Mouse (Mus musculus): ENCODE results near the gene Gse1.

The Gse1 gene

DNA sequence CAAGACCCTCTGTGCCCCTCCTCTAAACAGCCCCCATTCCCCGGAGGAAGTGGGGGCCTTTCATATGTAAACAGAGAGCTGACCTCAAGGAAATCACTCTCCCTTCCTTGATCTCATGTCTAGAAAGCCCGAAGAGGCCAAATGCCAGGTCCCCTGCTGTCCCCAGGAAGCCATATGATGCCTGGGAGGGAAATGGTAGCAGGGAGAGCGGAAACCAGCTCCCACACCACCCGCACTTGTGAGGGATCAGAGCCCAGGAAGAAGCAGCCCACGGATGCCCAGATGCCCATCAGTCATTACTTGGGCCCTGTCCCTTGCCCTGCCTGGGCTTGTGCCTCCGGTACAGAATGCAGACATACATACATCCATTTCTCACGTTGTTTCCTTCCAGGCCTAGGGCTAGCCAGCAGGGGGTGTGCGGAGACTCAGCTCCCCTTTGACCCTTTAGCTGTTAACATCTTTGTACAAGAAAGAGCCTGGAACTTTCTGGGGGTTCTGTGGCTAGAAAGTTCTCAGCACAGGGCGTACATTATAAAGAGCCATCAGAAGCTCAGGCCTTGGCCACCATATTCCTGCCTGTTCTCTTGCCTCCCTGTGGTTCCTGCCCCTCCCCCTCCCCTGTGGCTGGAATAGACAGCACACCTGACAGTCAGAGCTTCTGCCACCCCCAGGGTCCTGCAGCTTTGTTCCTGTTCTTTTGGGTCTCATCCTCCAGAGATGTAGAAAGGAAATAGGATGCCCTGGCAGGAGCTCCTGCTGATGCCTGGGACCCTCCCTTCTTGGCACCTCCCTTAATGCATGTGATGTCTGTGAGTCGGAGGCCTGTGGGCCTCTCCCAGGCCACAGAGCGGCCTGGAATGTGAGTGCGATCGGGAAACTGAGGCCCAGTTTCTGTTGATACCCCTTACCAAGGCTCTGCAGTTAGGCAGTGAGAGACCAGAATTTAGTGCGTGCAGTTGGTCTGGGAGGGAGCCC is 180.3 kb downstream of the Gse1 start:
- ChIA-PET CTCF (interaction anchor here (0.6 to 3.1 kb wide), 81 partner anchors 8 to 202 kb away, joined by 3 to 29 read pairs (median 4); partner anchors contain the start of gene Gins2 (in 1 of the 4)), POLR2A (interaction anchor here in 3 of 4 experiments (0.6 to 2.9 kb wide), 74 partner anchors 8 to 265 kb away, joined by 3 to 29 read pairs (median 4); partner anchors contain the start of gene Gins2 (in 1 of the 3))

- ChIA-PET POLR2A (interaction anchor here in 2 of 4 experiments (0.9 to 2.5 kb wide), 21 partner anchors 7 to 153 kb away, joined by 3 to 29 read pairs (median 6); no protein-coding TSS in a partner anchor), CTCF (interaction anchor here (0.6 to 2.2 kb wide), 15 partner anchors 15 to 187 kb away, joined by 3 to 29 read pairs (median 7); no protein-coding TSS in a partner anchor)
These were observed 181.2 kb downstream of the Gse1 start for GRCm38 (mm10) chr8:120409371-120410013.

GRCm38 (mm10) chr8:120411059-120411458 is 182.8 kb downstream of the Gse1 start:
- POLR2A ChIA-PET = interaction anchor here in 3 of 4 experiments (0.6 to 1.5 kb wide), 7 partner anchors 76 to 192 kb away, joined by 3 to 5 read pairs (median 3); no protein-coding TSS in a partner anchor
- CTCF ChIA-PET = interaction anchor here (0.6 to 1.2 kb wide), 7 partner anchors 13 to 183 kb away, joined by 3 to 9 read pairs (median 3); no protein-coding TSS in a partner anchor

- CTCF ChIA-PET = interaction anchor here (0.5 to 1.1 kb wide), 6 partner anchors 13 to 359 kb away, joined by 3 read pairs; partner anchors contain the start of genes Cox4i1 (in 1 of the 4), Emc8 (in 1 of the 4) and Gm27021 (in 1 of the 4)
These were observed 183.6 kb downstream of the Gse1 start for GRCm38 (mm10) chr8:120411862-120412261.

GRCm38 (mm10) chr8:120412357-120412756 is 184.1 kb downstream of the Gse1 start:
- ChIA-PET CTCF (interaction anchor here in 3 of 4 experiments (0.5 to 3.2 kb wide), 5 partner anchors 8 to 359 kb away, joined by 3 to 12 read pairs (median 3); partner anchors contain the start of genes Cox4i1 (in 1 of the 3), Emc8 (in 1 of the 3) and Gm27021 (in 1 of the 3)), POLR2A (interaction anchor here in 2 of 4 experiments (0.8 to 1.5 kb wide), 5 partner anchors 16 to 190 kb away, joined by 3 to 4 read pairs (median 3); no protein-coding TSS in a partner anchor)

More at GRCm38 (mm10) chr8:120411862-120412261, 183.6 kb downstream of the Gse1 start:
- POLR2A ChIA-PET = interaction anchor here in 2 of 4 experiments (1.0 to 1.5 kb wide), 3 partner anchors 16 to 191 kb away, joined by 3 to 4 read pairs (median 3); no protein-coding TSS in a partner anchor

DNA sequence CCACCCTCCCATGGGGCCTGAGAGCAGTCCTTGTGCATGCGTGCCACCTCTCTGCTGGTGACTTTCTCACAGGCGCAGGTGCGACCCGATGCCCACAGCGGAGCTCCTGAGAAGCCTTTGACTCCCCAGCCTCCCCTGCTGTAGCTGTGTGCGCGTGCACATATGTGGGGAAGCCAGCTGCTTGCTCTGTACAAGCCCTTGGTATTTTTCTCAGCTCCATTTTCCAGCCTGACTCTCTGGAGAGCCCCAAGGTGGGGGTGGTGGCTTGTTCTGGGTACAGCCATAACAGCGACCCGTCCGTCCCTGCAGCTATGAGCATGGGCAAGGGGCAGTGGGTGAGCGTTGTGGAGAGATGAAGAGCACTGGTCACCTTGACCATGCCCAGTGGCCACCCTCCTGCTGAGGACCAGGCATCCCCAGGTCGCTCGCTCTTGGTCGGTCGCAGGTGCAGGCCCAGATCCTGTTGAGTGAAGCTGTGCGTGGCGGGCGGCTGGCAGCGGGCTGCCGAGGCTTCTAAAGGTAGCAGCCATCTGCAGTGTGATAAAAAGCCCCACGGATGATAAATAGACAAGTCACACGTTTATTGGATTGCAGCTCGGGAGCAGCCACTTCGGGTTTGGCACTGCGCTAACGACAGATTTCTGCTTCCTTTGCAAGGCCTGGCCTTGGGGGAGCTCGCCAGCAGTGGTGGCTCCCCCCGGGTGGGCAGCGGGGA is 184.8 kb downstream of the Gse1 start:
- ChIA-PET POLR2A (interaction anchor here in 2 of 4 experiments (0.8 to 1.2 kb wide), 5 partner anchors 26 to 120 kb away, joined by 3 read pairs; no protein-coding TSS in a partner anchor), CTCF (interaction anchor here (0.5 to 3.2 kb wide), 12 partner anchors 8 to 122 kb away, joined by 3 to 12 read pairs (median 3); no protein-coding TSS in a partner anchor)

DNA sequence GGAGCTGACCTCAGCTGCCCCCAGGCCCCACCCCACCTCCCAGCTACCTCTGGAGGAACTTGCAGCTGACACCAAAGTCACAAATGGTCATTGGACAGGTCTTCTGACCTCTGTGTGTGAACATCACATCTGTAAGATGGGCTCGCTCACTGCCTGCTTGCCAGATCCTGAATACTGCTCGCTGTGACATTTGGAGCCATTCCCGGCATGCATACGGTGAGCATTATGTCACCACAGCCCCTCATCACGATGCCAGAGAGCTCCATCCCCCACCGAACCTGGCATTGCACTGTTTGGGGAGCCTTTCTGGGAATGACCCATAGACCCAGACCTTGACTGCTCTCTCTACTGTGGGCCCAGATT is 185.4 kb downstream of the Gse1 start:
- CTCF ChIA-PET = interaction anchor here (0.5 to 3.2 kb wide), 10 partner anchors 9 to 122 kb away, joined by 3 to 12 read pairs (median 3); no protein-coding TSS in a partner anchor
- POLR2A ChIA-PET = interaction anchor here in 2 of 4 experiments (1.0 to 1.2 kb wide), 3 partner anchors 26 to 119 kb away, joined by 3 read pairs; no protein-coding TSS in a partner anchor

DNA sequence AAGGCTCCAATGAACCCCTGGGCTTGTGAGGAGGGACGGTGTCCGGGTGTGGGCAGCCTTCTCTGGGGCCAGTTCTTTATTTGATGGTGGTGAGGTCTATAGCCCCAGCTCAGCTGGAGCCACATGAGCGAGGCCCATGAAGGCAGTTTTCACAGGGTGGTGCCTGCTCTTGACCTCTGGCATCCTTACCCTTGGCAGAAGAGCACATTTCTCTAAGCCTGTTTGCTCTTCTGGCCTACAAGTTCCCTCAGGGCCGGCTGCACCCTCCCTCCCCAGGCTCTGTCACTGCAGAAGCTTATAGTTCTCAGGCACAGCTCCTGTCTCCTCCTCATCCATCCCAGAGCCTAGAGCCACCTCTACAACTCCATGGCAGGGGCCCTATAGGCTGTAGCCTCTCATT is 186.0 kb downstream of the Gse1 start:
- POLR2A ChIA-PET = interaction anchor here in 1 of 4 experiments (1.0 to 1.3 kb wide), 3 partner anchors 73 to 121 kb away, joined by 3 to 5 read pairs (median 3); no protein-coding TSS in a partner anchor
- CTCF ChIA-PET = interaction anchor here (0.8 to 3.2 kb wide), 7 partner anchors 7 to 118 kb away, joined by 3 to 12 read pairs (median 5); no protein-coding TSS in a partner anchor

DNA sequence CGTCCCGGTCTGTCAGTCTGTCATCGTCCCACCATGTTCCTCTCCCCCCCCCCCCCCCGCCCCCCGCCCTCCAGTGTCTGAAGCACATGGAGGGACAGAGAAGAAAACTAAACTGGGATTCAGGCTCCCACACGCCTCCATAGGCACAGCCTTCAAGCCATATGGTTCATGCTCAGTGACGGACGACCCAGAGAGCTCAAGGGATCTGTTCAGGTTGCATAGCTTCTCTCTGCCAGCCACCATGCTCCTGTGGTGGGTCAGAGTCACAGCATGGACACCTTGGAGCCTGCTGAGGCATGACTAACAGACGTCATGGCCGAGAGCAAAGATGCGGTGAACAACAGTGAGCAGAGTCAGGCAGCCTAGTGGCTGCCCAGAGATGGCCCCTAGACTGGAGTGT is 187.2 kb downstream of the Gse1 start:
- ChIA-PET CTCF (interaction anchor here (0.5 to 3.2 kb wide), 21 partner anchors 9 to 360 kb away, joined by 3 to 15 read pairs (median 5); no protein-coding TSS in a partner anchor), POLR2A (interaction anchor here in 3 of 4 experiments (0.5 to 2.6 kb wide), 6 partner anchors 11 to 191 kb away, joined by 3 to 8 read pairs (median 3); no protein-coding TSS in a partner anchor)

GRCm38 (mm10) chr8:120416173-120416521 is 187.9 kb downstream of the Gse1 start:
- ChIA-PET POLR2A (interaction anchor here in 2 of 4 experiments (0.6 to 2.6 kb wide), 10 partner anchors 8 to 1466 kb away, joined by 3 to 13 read pairs (median 4); no protein-coding TSS in a partner anchor), CTCF (interaction anchor here (0.6 to 2.6 kb wide), 22 partner anchors 8 to 183 kb away, joined by 3 to 17 read pairs (median 3); no protein-coding TSS in a partner anchor)

DNA sequence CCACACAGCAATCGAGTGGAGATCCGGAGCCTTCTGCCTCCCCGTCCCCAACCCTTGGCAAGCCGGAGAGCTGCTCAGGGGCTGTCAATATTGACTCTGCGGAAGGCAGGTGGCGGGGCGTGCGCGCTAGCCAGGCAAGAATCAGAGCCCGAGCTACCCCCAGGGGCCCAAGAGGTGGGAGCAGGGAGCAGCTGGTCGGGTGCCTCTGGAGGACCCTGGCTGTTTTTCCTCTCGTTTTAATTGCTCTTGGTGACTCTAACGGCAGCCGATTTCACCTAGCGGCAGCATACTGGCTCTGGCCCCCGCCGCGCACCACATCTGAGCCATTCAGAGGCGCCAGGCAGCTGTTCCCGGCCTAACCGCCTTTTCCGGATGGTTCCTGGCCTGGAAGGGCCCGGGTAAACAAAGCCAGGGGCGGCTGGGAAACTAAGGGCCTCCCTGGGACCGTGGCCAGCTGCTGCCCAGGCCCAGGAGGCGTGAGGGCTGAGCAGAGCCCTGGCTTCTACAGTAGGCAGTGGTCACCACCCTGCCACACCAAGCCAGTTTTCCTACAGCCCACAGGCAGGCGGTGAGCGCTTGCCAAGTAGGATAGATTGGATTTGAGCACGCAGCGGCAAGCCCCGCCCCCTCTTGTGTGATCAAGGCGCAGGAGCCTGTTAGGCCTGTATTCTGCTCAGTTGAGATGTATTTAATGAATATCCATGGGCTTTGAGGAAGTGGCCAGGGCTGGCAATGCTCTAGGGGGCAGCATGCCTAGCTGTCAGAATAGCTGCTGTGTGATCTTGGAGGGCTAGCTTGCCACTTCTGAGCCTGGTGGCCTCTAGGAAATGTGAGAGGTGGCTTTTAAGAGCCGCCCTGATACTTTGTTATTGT is 188.5 kb downstream of the Gse1 start:
- ChIA-PET CTCF (interaction anchor here (0.6 to 2.6 kb wide), 27 partner anchors 8 to 183 kb away, joined by 3 to 17 read pairs (median 3); no protein-coding TSS in a partner anchor), POLR2A (interaction anchor here in 2 of 4 experiments (0.6 to 2.6 kb wide), 10 partner anchors 8 to 1465 kb away, joined by 3 to 13 read pairs (median 4); no protein-coding TSS in a partner anchor)

DNA sequence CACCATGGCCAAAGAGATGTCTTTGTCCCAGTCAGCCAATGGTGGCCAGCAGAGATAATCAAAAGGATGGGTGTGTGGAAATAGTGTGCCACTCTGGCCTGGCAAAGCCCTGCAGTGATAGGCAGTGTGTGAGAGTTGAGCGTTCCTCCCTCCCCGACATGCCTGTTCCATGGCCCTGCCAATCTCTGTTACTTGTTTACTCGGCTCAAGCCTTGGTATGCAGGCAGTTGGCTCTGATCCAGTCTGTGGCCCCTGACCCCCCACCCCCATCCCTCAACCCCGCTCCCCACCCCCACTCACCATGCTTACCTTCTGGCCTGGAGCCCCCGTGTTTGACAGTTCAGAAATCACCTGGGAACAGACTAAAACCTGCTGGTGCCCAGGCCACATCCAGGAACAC is 189.9 kb downstream of the Gse1 start:
- ChIA-PET POLR2A (interaction anchor here in 3 of 4 experiments (0.6 to 1.7 kb wide), 4 partner anchors 10 to 91 kb away, joined by 3 to 8 read pairs (median 4); no protein-coding TSS in a partner anchor), CTCF (interaction anchor here in 2 of 4 experiments (0.8 to 1.7 kb wide), 4 partner anchors 10 to 181 kb away, joined by 3 to 5 read pairs (median 4); no protein-coding TSS in a partner anchor)

- CTCF ChIA-PET = interaction anchor here in 3 of 4 experiments (0.6 to 0.9 kb wide), 4 partner anchors 11 to 119 kb away, joined by 3 to 4 read pairs (median 3); no protein-coding TSS in a partner anchor
These were observed 191.4 kb downstream of the Gse1 start for GRCm38 (mm10) chr8:120419675-120420074.

DNA sequence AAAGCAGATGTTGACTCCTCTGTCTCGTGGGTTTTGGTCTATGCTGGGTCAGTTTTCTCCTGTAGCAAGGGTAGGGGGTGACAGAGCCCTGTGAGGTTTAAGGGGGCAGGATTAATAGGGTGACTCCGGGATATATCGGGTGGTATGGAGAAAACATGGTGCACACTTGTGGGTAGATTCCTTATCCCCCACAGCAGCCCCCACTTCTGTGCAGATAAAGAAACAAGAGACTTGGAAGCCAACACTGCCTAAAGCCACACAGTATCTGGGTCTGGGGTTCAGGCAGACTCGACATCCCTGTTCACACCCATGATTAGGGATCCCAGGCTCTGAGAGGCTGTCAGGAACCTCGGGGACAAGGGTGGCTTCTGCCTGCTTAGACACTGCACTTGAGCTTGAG is 192.0 kb downstream of the Gse1 start:
- ChIA-PET POLR2A (interaction anchor here in 1 of 4 experiments (0.6 kb wide), 1 partner anchor 141 kb away, joined by 3 read pairs; no protein-coding TSS in a partner anchor), CTCF (interaction anchor here in 1 of 4 experiments (0.6 kb wide), 1 partner anchor 119 kb away, joined by 3 read pairs; no protein-coding TSS in a partner anchor)

More at GRCm38 (mm10) chr8:120419675-120420074, 191.4 kb downstream of the Gse1 start:
- POLR2A ChIA-PET = interaction anchor here in 3 of 4 experiments (0.6 to 1.7 kb wide), 4 partner anchors 9 to 15 kb away, joined by 3 to 8 read pairs (median 4); no protein-coding TSS in a partner anchor

GRCm38 (mm10) chr8:120421638-120422037 is 193.4 kb downstream of the Gse1 start:
- ChIA-PET CTCF (interaction anchor here (0.6 to 1.2 kb wide), 10 partner anchors 13 to 178 kb away, joined by 3 to 9 read pairs (median 3); no protein-coding TSS in a partner anchor), POLR2A (interaction anchor here in 2 of 4 experiments (0.6 to 1.0 kb wide), 6 partner anchors 13 to 220 kb away, joined by 3 to 6 read pairs (median 4); no protein-coding TSS in a partner anchor)
